Mouse (Mus musculus) lung, postnatal 0 days (tissue): ENCODE measurements around the gene Slc9b1.

Source experiments
- CTCF ChIP-seq: IDR thresholded peaks from 2 replicates; pipeline ENCODE4 v1.5.1; 2016; ENCODE audit warnings: antibody characterized with exemption, mild to moderate bottlenecking
- EP300 ChIP-seq: IDR thresholded peaks from 2 replicates; pipeline ENCODE4 v1.6.1; 2016; ENCODE audit warnings: antibody characterized with exemption, mild to moderate bottlenecking, control low read depth

DNA sequence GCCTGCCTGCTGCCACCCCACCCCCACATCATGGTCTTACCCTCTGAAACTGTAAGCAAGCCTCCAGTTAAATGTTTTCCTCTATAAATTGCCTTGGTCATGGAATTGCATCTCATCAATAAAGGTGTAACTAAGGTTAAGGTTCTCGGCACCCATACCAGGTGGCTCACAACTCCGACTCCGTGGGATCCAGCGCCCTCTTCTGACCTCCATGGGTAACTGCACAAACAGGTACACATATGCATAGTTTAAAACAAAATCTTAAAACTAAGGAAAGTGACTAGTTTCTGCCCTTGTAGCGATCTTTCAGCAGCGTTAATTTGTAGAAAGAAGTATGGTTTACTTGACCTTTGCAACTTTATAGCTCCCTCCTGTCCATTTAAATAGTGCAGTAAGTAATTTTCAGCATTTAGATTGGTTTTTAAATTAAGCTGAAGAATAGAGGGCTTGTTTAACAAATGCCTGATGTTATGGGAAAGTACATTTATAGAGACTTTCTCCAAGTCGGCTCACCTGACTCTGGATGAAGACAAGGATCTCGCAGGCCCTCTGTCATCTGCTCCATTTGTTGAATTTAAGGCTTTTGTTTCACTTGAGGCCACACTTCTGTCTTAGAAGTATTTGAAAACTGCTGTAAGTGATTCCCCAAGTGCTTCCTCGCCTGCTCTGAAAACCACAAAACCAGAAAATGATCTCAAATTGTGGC lies 32.0 kb upstream of the Slc9b1 start:
- TF ChIP-seq CTCF, result 0 out of 2 replicates have a peak, but pooled peaks have one; percentile 12
- no peak for TF ChIP-seq EP300
